Mouse (Mus musculus): ENCODE data around the gene S100pbp. TPM values are rescaled to one million over a fixed set of nuclear protein-coding genes. Genes with fewer than 3 reads are reported as not detected.

S100pbp gene
- total RNA-seq, 1 experiment from 2014 or later = 22.3 TPM

DNA sequence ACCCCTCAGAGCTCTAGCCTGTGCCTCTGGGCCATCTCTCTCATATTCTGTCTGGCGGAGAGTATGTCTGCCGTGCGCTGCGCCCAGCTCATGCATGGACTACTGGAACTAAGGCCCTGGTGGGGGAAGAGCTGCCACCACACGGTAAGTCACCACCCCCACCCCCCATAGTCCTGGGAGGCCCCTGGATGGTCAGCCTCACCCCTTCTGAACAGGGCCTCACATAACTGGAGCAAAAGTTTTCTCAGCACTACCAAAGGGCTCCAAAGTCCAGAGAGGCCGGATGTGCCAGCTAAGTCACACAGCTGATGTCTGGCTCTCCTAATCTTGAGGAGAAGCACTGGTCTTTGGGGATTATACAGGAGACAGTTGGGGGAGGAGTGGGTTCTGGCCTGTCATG is 78.7 kb downstream of the S100pbp start:
- ATAC-seq (replicated peaks; ENCODE audit: low read depth, poor library complexity, severe bottlenecking) = no peak

DNA sequence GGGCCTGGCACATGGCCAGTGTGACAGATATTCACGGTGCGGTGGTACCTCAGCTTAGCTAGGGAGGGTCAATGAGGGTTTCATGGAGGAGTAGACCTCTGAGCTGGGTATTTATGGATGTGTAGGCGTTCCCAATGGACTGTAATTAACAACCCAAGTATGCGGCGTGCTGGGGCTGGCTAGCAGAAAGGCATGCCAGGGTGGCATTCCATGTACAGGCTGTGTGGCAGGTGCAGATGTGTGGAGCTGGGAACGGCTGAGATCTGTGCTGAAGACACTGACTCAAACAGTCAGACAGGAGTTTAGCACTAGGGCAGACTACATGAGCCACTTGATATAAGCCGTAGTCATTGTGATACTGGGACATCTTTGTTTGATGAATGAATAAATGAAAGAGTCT is 80.9 kb downstream of the S100pbp start:
- ATAC-seq (replicated peaks; ENCODE audit: low read depth, poor library complexity, severe bottlenecking) = no peak

- no peak for ATAC-seq (replicated peaks; ENCODE audit: low read depth, poor library complexity, severe bottlenecking)
These were observed 82.1 kb downstream of the S100pbp start for GRCm38 (mm10) chr4:129107348-129107899.

GRCm38 (mm10) chr4:129106073-129106472 is 83.5 kb downstream of the S100pbp start:
- no peak for ATAC-seq (replicated peaks; ENCODE audit: low read depth, poor library complexity, severe bottlenecking)

- ATAC-seq (replicated peaks; ENCODE audit: low read depth, poor library complexity, severe bottlenecking) = no peak; the same call in 1 of the 2 replicates
These were observed 84.2 kb downstream of the S100pbp start, which contains the start of gene Tmem54 for GRCm38 (mm10) chr4:129105356-129105755. Tmem54 (plus strand) TSS chr4:129105548.

DNA sequence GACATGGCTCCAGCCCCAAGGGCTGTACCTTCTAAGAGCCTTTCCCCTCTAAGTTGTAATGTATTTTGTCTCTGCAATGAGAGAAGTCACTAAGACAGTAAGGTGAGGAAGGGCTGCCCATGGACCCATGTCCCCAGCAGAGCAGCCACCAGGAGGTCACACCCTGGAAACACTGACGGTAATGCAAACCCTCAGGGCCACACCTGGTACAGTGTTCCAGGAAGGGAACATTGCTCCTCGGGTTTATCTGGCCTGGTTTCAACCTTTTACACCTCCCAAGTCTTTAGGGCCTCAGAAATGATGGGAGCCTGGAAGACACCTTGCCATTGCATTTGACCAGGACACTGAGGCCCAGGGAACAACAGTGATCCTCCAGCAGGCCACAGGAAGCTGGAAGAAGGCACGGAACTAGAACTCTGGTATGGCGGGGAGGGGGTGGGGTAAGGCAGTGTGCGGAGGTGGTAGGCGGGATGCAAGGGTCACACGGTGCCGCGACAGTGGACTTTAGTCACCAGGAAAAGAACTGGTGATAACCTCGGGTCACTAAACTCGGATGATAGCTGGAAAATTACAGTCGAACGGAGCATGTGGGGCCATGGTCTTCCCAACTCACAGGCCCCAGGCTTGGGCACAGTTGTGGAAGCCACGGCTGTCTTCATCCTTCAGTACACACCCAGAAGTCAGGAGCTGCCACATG is 87.2 kb downstream of the S100pbp start:
- ATAC-seq (replicated peaks; ENCODE audit: low read depth, poor library complexity, severe bottlenecking) = no peak

Other genes with a start within 250 kb of the S100pbp start
- gene Azin2, start 227.3 kb downstream of the S100pbp start, total RNA-seq (2017) = 1.1 and 1.6 TPM in 2 replicates
- gene Ak2, start 197.8 kb downstream of the S100pbp start, total RNA-seq (2017) = 148 and 164 TPM in 2 replicates
- 33.2 and 35.7 TPM in 2 replicates for gene Rnf19b, start 131.5 kb downstream of the S100pbp start, total RNA-seq (2017)
- gene Tmem54, start 84.2 kb downstream of the S100pbp start, total RNA-seq (2017) = not detected in 2 replicates
- gene Hpca, start 67.7 kb downstream of the S100pbp start, total RNA-seq (2017) = 0.41 TPM in 1 of 2 replicates, not detected in the other
- not detected in 2 replicates for gene Fndc5, start 52.7 kb downstream of the S100pbp start, total RNA-seq (2017)
- 50.9 and 62.3 TPM in 2 replicates for gene Yars, start within 50 bp of the S100pbp start, total RNA-seq (2017)
- gene C77080, start 71.7 kb upstream of the S100pbp start, total RNA-seq (2017) = 0.15 and 1.1 TPM in 2 replicates
- not detected in 2 replicates for gene Sync, start 97.9 kb upstream of the S100pbp start, total RNA-seq (2017)
- gene Rbbp4, start 145.6 kb upstream of the S100pbp start, total RNA-seq (2017) = 120 and 139 TPM in 2 replicates
- 59.1 and 73.1 TPM in 2 replicates for gene Zbtb8os, start 146.0 kb upstream of the S100pbp start, total RNA-seq (2017)
- 9.6 and 10.6 TPM in 2 replicates for gene Zbtb8a, start 188.4 kb upstream of the S100pbp start, total RNA-seq (2017)

All from common myeloid progenitor, adult 5-6 weeks (primary cell).